Mouse (Mus musculus): ENCODE measurements around the gene Slc6a18.

Gene Slc6a18

GRCm38 (mm10) chr13:73684412-73684811, 6.6 kb upstream of the Slc6a18 start:
- no peak for DNase-seq

GRCm38 (mm10) chr13:73683682-73684081, 5.9 kb upstream of the Slc6a18 start:
- DNase-seq, result no peak

GRCm38 (mm10) chr13:73682226-73682625, 4.4 kb upstream of the Slc6a18 start:
- DNase-seq, result no peak

GRCm38 (mm10) chr13:73680394-73680793, 2.6 kb upstream of the Slc6a18 start:
- no peak for DNase-seq

- no peak for DNase-seq
These were observed 1.5 kb upstream of the Slc6a18 start for GRCm38 (mm10) chr13:73679311-73679710.

GRCm38 (mm10) chr13:73675161-73675560, 2.7 kb downstream of the Slc6a18 start:
- no peak for DNase-seq

- DNase-seq, result no peak
These were observed 17.6 kb downstream of the Slc6a18 start for GRCm38 (mm10) chr13:73660163-73660695.

- DNase-seq, result no peak
These were observed 18.9 kb downstream of the Slc6a18 start for GRCm38 (mm10) chr13:73658953-73659352.

GRCm38 (mm10) chr13:73654976-73655375, 22.8 kb downstream of the Slc6a18 start:
- DNase-seq, result no peak

- DNase-seq, result no peak
These were observed 24.6 kb downstream of the Slc6a18 start for GRCm38 (mm10) chr13:73653266-73653665.

GRCm38 (mm10) chr13:73646397-73647087, 31.3 kb downstream of the Slc6a18 start:
- peak; percentile 33 for DNase-seq

GRCm38 (mm10) chr13:73641296-73641695, 36.5 kb downstream of the Slc6a18 start:
- DNase-seq, result no peak

- DNase-seq, result no peak
These were observed 40.0 kb downstream of the Slc6a18 start for GRCm38 (mm10) chr13:73637826-73638225.

GRCm38 (mm10) chr13:73631837-73632236, 46.0 kb downstream of the Slc6a18 start:
- DNase-seq, result no peak

- no peak for DNase-seq
These were observed 49.2 kb downstream of the Slc6a18 start for GRCm38 (mm10) chr13:73628586-73629113.

GRCm38 (mm10) chr13:73626745-73627549, 50.9 kb downstream of the Slc6a18 start, which contains the start of gene Tert:
Gene Tert (plus strand): TSS chr13:73626911.
- DNase-seq, result peak; percentile 65

GRCm38 (mm10) chr13:73626410-73626744, 51.4 kb downstream of the Slc6a18 start:
- no peak for DNase-seq

- DNase-seq, result no peak
These were observed 57.2 kb downstream of the Slc6a18 start for GRCm38 (mm10) chr13:73620637-73621036.

GRCm38 (mm10) chr13:73618406-73618805, 59.4 kb downstream of the Slc6a18 start:
- DNase-seq, result no peak
